Mouse (Mus musculus) MEL-GATA-1-ER (cell line): ENCODE measurements around the gene Rai14.
A peak's percentile ranks its signal among the peaks of the same experiment; 100 is the strongest.

Experiments
- DNase-seq: peaks from one replicate; pipeline ENCODE4 v3.0.0-alpha.2; 2012; ENCODE audit warnings: low read depth; ENCODE audit errors: extremely low read depth

The Rai14 gene

DNA sequence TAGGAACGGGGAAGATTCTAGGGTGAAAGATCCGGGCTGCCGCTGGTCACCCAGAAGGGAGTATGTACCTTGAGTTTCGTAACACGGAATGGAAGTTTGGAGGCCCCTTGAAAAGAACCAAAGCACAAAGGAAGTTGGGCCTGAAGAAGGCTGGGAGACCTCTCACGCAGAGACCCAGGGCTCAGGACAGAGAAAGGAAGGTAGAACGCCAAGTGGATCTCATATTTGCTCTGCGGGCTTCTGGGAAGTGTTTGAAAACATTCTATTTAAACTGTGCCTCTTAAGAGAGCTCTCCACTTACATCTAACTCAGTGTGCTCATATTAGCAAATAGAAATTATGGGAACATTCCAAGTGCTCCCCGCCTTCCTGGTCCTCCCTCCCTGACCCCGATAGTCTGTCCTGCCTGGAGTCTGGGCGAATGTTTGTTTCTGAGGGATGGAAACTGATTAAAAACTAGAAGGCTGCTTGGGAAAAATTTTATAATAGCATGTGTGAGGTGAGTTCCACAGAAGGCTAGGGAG lies 6.9 kb upstream of the Rai14 start:
- DNase-seq: no peak

DNA sequence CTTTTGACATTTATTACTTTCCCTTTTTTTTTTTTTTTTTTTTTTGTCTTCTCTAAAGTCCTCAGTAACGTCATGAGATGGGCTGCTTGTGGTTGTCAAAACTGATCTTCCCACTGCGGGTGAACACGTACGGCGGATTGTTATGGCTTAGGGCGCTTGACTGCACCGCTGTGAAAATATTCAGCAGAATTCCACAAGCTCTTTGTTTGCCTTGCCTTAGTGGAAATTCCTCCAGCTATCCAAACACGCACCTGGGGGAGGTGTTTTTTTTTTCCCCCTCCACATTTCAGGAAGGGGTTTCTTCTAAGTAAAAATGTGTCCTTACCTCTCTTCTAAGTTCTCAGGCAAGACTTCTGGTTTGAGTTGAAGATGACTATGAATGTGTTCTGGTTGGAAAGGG lies 6.2 kb upstream of the Rai14 start:
- DNase-seq: no peak

DNA sequence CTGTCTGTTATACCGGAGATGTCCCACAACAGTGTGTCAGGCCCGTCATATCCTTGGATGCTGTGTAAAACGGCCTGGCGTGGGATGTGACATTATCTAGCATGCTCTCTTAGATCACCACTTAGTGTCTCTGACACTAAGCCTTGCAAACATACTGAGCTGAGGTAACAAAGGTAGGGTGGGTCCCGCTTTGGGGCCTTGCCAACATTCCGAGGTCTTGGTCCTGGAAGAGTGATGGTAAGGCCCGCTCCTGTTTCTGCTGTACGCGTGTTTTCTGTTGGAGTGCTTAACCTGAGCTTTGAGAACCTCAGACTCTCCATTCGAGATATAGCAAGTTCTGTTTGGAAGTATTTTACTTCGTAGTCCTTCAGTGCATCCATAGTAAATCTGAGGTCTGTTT lies 5.8 kb upstream of the Rai14 start:
- no peak for DNase-seq

DNA sequence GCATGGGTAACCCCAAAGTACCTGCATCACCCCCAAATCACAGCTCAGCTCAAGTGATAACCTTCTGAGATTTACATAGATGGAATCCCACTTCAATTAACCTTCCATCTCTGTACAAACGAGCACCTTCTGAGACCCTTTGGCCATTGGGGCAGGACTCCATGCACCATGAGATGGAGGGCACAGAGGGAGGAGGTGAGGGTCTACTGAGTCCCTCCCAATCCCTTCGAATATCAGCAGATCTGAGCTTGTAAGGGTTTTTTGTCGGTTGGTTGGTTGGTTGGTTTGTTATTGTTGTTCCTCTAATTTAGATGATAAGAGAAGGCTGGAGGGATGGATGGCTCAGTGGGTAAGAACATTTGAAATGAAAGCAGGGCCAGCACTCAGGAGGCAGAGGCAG lies 5.1 kb upstream of the Rai14 start:
- DNase-seq: no peak

DNA sequence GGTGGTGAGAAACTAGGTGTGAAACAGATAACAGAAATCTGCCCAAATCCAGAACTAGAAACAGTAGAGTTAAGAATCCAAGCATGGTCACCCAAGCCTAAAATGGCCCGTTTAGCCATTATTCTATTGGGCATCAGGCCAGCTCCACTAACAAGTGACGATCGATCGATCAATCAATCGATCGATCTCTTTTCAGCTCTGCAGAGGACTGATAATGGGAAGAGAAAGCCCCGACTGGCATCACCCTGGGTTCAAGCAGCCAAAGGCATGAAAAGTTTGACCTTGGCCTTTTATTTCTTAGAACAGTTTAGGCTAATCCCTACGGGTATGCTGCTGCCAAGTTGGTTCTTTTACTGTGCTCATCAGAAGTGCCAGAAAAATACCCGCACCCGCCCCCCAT lies 4.3 kb upstream of the Rai14 start:
- no peak for DNase-seq

DNA sequence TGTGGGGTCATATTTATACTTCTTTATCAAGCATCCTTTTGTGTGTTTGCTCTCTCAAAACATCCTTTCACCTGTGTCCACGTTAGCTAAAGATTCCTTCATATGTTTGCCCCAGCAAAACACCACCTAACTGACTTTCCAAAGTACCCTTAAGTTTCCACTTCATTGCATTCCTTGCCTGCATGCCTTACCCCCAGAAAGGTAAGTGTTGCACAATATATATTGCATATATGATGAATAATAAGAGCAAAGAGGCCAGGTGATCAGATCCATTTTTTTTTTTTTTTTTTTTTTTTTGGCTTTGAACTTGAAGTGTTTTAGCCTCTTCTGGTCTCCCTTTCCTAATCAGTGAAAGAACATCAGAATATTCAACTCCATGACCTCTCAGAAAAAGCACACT lies 2.9 kb upstream of the Rai14 start:
- DNase-seq: no peak

DNA sequence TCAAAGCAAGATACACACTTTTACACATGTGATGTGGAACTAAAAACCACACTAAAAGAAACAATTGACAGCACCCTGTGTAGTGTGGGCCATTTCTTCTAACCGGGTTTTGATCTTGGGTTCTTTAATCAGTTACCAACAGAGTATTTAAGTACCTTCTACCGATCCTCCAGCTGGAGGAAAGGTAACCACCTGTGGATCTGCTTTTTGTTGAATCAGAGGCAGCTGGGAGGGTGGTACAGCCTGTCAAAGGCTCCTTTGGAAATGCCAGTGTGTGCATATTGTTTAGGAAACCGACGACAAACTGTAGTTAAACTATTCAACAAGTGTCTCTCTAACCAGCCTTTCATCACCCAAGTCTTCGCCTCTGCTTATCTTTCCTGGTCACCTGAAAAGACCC lies 1.5 kb upstream of the Rai14 start:
- DNase-seq: no peak

DNA sequence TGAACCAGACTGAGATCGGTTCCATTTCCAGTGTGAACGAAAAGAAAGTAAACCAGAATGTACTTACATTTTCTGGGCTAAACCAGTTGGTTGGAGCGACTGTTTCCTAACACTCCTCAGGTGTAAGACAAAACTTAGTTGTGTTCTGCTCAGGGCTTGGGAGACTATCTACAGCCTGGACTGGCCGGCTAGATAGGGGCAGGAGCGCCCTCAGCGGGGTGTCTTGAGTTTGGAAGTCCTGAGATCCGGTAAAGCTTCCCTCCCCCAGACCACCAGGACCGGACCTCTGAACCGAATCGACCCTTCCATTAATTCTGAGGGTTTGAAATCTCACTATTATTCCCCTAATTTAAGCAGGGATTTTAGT lies 698 bp upstream of the Rai14 start:
- no peak for DNase-seq

DNA sequence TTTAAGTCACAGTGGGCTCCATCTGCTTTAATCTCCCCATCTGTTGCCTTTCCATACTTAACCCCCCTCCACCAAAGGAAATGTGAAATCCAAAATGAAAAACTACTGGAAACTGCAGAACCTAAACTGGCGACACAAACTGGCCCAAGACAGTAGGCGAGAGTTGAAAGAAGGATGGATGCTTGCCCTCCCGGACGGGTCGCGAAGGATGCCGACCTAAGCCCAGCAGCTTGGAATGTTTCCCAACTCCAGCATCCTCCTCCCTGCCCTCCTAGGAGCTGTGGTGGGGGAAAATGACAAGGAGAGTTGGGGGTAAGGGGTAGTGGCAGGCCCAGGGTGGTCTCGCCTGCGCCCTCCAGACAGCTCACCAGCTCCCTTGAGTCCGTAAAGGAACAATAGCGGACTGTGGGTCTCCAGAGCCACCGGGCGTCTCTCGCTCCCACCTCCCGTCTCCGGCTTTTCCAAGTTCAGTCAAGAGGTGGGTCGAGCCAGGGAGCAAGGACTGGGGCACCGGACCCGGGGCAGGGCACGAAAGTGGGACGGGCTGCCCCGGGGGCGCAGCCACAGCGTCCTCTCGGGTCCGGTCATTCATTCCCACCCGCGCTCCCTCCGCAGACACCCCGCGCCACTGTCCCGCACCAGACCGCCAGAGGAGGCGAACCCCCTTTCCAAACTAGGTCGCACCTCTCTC lies 653 bp downstream of the Rai14 start:
- no peak for DNase-seq

DNA sequence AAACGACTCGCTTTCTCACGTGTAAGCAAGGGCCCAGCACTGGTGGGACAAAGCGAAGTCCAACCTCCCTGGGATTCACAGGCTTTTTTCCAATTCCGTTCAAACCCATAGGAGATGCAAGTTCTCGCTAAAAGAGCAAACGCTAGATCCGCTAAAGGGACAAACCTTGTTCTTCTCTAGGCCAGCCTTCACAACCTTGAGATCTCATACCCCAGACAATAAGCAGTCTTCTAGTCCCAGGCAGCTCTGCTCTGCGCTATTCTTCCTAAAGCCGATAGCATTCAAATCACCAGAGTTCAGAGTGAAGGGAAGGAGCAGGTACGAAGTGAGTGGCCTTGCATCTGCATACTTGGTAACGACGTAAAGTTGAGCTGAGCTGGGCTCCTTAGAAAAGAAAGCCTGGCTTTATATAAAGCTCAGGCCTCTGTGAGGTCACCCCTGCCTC lies 1.2 kb downstream of the Rai14 start:
- DNase-seq: no peak

DNA sequence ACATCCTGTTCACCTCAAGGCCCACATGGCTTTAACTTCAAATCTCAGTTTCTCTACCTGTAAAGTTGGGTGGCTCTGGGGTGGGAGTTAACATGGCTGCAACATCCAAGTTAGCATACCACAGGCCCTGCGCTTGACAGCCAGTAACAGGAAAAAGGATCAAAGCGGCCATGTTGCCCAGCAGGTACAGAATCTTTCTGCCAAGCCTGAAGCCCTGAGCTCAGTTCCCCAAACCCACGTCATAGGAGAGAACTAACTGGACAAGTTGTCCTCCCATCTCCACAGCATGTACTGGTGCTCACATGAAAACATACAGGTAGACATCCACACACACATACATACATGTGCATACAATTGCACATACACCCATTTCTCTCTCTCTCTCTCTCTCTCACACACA lies 2.1 kb downstream of the Rai14 start:
- no peak for DNase-seq

DNA sequence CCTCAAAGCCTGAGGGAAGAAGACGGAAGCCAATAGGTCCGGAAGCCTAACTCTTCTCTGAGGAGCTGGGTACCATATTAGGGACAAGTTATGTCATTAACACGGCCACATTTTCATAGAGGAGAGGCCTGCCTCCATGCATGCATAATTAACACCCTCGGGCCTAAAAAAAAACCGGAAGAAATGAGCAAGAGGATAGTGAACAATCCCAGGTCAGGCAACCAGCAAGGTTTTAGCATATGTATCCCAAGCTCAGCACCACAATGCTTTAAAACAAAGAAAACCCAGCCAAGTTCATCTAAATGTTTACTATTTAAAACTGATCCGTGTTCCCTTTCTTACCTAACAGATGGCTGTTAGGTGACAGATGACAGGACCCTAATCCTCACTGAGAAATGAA lies 3.2 kb downstream of the Rai14 start:
- no peak for DNase-seq

DNA sequence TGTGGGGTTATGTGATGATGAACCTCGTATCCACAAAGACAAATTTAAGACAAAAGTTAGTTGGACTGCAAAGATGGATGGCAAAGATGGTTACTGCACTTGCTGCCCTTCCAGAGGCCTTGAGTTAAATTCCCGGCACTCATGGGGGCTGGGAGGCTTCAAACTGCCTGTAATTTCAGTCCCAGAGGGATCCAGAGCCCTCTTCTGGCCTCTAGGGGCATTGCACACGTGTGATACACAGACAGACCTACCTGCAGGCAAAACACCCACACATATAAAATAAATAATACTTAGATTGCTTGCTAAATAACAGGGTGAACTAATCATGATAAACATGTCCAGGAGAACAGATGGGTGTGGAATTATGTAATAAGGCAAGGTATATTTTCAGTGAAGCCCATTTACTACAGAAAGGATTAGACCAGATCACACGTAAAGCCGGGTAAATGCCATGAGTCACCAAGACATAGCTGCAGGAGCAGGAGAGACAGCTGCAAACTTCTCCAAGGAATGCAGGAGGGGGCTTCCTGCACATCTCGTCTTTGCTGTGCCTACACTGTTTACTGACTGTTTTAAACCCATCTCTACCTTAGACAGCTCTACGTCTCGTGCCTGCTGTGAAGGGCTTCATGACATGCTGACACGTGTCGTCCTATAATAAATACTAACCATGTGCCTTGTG lies 5.7 kb downstream of the Rai14 start:
- DNase-seq: peak; percentile 9

DNA sequence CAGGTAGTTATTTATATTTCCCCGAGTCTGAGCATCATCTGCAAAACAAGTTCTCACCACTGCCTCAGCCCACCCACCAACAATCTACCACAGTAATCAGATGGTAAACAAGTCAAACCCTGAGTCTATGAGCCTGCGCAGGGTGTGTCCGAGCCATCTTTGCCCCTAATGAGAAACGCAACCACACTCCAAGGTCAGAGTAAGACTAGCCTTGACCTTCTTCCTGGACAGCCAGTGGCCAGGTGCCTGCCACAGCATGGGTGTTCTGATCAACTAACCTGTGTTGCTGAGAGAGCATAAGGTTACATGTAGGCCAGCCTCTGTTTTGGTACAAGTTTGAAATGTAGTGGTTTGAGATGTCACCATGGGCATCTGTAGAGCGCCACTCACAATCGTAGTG lies 7.3 kb downstream of the Rai14 start:
- no peak for DNase-seq

DNA sequence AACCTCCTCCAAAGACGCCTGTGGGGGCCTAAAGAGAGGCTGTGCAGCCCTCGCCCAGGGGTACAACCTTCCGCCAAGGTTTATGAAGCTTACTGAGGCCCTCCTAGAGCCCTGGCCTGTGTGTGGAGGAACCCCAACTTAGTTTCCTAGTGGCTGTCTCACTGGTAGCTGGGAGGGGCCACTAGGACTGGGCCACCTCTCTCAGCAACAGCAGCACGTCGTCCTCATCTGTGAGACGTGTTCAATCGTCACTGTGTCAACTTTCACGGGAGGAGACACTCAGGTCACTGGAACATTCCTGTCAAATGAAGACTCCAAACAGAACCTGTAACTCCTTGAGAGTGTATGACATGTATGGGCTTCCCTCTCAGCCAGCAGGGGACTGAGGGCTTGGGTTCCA lies 8.0 kb downstream of the Rai14 start:
- DNase-seq: no peak

DNA sequence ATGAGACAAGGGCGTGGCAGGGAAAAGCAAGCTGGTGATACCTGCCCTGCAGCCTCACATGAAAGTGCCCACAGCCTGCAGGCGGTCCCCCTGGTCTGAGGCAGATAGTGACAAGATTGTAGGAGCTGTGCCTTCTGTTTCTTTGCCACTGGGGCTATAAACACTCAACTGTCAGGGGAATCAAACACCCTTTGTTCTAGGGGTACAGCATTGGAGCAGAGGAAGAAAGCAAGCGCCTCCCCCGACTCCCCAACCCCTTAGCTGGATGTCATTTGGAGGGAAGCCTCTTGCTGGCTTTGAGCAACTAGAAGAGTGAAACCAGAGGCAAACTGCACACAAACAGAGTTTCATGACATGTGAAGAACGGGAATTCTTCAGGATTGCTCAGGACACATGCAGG lies 8.7 kb downstream of the Rai14 start:
- no peak for DNase-seq

DNA sequence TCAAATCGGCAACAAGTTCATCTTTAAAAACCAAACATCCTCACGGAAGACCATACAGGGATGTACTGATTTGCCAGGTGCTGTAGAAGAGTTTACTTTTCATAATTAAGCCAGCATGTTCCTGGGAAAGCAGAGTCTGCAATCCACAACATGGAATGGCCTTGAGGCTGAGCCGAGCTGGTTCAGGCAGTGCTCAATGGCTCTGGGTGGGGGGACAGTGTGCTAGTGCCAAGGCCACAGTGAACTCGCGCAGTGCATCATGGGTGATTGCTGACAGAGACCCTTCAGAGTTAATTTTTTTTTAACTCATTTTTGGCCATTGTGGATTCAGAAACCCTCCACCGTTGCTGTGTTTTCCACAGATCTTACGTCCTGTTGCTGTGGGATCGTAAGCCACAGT lies 10.1 kb downstream of the Rai14 start:
- DNase-seq: no peak

DNA sequence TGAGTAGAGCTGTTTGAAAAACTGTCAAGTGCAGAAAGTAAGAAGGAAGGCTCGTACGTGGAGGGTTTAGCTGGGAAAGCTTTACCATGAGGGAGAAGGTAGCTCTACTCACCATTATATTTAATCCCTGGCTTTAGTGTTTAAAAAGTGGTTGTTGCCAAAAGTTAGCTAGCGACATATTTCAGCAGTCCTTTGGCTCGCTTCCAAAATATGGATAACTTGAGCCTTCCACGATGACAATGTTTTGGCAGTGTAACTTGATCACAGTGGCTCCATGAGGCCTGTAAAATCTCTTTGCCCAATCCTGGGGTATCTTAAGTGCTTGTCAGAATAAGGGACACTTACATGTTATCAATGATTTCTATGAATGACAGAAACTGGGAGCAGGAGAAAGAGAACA lies 12.9 kb downstream of the Rai14 start:
- DNase-seq: no peak

DNA sequence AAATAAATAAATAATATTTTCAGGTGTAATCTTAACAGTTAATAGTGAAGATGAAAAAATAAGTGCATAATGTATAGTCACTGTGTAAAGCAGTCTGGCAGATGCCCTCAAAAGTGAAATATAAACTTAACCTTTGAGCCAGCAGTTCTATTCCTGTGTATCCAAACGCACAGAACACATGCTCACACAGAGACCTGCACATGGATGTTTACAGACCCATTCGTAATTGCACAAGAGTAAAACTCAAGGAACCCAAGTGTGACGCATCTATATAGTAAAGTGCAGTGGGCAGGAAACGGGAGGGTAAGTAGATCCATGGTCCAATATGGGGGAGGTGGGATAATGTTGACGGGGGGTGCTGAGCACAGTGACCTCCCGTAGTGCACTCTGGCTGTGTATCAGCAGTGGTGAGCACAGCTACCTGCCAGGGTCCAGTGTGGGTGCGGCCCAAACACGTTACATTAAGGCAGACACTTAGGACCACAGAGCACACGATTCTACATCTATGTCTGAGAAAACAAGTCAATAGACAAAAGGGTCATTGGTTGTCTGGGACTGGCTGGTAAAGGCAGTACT lies 13.4 kb downstream of the Rai14 start:
- no peak for DNase-seq

DNA sequence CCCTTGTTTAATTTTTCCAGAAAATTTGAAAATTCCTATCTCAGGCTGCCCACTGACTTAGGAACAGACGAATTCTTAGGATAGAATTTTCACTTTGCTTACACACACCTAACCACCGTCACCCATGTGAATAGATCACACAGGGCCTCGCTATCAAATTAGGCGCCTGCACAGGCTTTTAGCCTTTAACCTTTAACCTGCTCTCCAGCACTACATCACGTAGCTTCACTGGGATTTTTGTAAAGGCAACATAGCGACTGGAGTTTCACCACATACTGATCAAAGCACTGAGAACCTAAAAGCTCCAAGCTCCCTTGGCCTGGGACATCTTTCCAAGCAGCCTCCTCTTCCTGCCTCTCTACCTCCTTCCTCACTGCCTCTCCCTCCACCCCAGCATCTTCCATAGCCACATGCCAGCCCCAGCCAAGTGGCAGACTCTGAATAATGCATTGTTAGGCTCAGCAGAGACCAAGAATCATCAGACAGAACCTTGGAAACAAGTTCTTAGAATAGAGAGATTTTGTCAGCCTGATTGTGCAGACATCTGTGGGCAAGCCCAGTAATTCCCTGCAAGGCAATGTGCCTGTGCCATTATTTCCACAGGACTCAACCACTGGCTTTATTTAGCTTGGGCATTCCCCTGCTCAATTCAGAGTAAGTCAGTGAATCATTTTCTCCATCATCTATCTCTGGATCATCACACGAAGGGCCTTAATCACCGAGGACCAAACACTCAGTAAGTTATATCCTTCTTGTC lies 17.8 kb downstream of the Rai14 start:
- DNase-seq: no peak

DNA sequence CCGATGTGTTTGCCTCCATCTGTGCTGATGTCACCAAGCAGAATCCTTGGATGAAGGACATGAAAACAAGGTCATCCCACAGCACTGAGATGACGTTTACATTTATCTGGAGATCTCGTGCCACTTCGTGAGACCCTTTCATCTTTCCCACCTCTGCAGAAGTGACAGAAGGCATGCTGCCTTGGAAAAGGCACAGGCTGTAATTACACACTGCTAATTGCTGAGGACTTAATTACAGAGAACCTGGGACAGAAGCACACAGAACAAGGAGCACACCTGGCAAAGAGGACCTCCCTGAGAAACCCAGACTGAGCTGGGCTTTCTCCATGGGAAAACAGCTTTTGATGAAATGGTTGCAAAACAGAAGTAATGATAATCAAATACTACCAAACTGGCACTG lies 21.8 kb downstream of the Rai14 start:
- no peak for DNase-seq

DNA sequence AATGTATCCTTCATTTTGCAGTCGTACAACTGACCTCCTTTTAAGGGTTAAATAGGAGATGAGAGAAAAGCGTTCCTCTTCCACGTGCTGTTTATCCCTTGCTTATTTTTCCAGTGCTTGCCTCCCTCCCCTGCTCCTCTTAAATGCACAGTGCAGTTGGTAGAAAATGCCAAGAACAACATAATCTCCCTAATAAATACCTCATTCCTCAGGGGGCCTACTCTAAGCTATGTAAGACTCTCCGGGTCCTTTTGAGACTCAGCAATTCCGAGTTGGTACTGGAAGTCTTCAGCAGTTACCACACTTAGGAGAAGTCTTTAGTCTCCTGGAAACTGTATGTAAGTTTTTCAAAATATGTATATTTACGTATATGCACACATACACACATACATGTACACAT lies 22.9 kb downstream of the Rai14 start:
- DNase-seq: no peak
